Mouse (Mus musculus) v-Abl transformed pro-B cells (cell line): ENCODE data around the gene Gm4070.
"Not testable (repeated sequence)": the region's sequence is repeated elsewhere in the genome, so short reads cannot be mapped to it uniquely, and the experiment has no call there.

ENCODE experiments used
- in situ Hi-C, 2 experiments: fragments of 400-800 bp; cut with MboI; formaldehyde crosslinking; loops; one replicate each; pipeline ENCODE4 v1.15.1; 2025; ENCODE audit not compliant: unreplicated experiment in 2 of 2

Gm4070 gene

DNA sequence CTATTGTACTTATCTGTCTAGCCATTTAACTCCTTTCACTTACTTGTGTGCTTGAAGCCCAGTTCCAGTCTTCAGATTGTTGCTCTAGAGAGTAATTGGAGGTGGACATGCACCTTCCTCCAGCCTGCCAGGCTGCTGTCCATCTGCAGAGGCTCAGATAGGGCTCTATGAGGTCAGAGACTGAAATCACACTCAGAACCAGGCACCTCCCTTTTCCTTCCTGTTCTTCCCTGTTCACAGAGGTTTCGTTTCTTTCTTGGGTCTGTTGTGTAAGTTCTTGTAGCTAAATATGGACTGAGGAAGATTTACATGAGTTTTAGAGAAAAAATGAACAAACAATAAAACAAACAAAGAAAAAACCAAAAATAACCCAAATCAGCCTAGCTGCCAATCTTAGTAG is at the start of gene Gm4070:
Gm4070 (minus strand) TSS at position 156 of the 400 bp plus-strand sequence.
- in situ Hi-C loops, result not testable (repeated sequence)

DNA sequence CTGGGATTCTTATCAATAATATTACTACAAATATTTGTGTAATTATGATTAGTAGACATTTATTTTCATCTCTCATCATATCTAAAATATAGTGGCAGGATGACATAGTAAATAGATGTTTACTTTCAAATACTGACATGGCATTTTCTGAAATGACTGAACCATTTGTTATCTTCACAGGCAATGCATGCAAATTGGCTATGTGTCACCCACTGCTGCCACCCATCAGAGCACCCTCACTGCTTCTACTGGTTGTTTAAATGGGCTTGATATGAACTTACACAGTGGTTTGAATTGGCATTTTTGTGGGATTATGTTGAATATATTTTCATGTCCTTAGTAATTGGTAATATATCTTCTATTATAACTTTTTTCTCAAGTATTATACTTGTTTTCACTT is 773 bp upstream of the Gm4070 start:
- in situ Hi-C loops, result not testable (repeated sequence)

DNA sequence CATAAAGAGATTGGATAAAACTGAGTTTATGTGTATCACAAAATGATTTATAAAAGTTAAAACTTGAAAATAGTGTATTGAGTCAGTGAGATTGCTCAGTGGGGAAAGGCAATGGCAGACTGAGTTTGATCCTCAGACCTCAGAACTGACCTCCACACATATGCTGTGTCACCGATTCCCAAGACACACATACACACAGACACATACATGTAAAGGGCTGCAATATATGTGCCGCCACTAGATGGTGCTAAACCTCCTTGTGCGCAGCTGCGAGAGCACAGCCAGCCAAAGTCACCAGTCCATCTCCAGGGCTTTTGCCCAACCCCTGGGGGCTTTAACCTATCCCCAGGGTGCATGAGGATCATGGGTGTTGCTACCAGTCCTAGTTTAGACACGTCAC is 1.4 kb downstream of the Gm4070 start:
- in situ Hi-C loops, result not testable (repeated sequence)

DNA sequence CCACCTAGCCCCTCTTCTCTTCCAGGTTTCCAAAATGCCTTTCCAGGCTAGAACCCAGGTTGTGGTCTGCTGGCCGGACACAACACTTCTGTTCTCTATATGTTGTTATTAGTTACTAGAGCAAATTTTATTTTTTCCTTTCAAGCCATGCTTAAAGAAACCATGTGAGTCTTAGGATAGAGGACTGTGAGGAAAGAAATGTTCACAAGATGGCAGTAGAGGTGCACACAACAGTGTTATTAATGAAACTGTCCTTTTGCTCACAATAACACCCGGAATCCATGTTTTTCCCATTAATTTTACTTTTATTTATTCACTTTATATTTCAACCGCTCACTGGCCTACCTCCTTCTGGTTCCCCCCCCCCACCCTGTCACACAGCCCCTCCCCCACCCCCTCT is 8.5 kb downstream of the Gm4070 start:
- in situ Hi-C loops, result not testable (repeated sequence)

DNA sequence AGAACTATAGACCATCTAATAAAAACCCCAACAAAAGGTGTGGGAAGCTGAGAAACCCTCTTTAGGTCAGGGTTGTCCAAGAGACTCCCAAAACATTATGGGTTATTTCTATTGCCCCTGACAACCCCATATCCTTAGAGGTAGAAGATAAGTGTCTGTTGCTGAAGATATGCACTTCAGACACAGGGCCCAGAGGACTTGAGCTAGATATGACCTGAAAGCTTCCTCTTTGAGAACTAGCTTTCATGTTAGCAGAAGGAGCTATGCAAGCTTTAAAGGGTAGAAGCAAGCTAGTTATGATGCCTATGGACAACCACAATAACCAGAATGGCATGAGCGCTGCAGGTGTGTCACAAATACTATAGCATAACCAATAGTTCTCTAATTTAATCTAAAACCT is 21.6 kb downstream of the Gm4070 start:
- in situ Hi-C loops, result not testable (repeated sequence)

DNA sequence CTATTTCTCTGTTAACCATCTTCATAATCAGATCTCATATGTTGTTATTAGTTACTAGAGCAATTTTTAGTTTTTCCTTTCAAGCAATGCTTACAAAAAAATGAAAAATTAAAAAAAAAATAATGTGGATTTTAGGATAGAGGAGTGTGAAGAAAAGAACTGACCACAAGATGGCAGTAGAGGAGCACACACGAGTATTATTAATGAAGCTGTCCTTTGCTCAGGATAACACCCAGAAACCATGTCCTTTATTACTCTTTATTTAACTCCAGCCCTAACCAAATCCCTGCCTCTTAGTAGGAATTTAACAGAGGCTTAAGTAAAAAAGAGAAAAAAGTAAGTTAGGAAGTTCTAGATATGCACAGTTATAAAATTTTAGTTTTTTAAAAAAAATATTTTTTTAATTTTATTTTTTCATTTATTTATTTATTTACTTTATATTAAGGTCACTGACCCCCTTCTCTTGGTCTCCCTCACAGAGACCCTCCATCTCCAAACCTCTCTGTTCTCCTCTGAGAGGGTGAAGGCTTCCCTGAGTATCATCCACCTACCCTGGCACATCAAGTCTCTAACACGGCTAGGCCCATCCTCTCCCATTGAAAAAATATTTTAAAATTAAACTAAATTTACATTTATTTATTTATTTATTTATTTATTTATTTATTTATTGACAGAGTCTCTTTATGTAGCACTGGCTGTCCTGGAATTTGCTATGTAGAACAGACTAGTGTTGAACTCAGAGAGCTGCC is 70.0 kb downstream of the Gm4070 start:
- in situ Hi-C loops, result not testable (repeated sequence)

DNA sequence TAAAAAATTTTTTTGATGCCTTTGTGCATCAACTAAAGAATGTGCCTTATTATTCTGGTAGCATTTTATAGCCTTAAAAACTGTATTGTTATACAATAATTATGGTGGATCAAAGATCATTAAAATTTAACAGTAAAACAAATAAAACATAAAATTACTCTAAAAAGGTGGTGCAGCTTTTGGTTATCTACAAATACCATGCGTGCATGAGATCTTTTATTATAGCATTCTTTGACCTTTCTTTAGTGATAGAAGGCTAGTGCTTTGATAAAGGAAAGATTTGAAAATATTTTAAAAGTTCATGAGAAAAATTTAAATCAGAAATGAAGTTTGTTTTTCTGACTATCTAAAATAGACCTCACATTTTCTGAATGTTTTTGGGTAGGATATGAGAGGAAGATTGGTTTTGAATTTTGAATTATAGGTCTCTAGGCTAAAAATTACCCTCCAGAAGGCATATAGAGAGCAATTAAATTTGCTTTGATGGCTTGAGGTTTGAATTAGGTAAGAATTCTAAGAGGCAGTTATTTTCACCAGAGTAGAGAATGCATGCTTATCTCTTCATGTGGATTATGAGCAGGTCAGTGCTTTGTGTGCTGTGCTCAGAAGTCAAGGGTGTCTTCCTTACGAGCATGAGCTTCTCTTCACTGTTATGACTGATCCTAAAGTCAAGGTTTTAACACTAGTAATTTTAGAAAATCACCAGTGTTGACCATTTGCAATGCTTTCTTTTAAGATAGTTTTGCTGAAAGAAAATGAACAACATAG is 73.9 kb downstream of the Gm4070 start:
- in situ Hi-C loops, result not testable (repeated sequence)

DNA sequence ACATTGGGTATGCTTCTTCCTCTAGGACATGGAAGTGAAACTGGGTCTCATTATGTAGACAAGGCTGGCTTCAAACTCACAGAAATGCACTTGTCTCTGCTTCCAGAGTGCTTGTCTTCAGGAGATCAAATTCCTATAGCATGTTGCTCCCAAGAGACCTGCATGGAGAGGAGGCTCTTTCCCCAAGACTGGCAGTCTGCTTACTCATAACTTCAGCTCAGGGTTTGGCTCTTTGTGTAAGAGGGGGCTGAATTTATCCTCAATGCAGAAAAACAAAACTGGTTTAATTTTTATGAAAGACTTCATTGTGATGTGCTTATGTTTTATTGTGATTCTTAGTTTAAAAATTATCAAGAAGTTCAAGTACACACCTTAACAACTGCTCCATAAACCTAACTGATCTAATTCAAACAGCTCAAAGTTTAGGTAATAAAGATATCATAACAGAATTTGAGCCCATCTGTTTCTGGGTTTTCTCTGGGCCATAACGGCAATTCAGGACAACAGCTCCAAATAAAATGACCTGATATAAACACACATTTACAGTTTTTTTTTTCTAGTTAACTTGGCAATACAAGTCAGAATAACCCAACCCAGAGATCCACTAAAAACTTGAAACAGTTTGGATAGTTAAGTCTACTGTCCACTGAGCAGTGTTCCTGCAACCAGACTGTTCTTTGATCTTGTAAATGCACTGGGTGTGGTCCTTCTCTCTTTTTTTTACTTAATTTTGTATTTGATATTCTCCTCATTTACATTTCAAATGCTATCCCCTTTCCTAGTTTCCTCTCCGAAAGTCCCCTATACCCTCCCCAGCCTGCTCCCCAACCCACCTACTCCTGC is 97.8 kb downstream of the Gm4070 start:
- in situ Hi-C loops, result not testable (repeated sequence)
